Mouse (Mus musculus): ENCODE measurements around the gene Ppp1r9b. TPM values are rescaled to one million over a fixed set of nuclear protein-coding genes. Genes with fewer than 3 reads are reported as not detected.
A peak's percentile ranks its signal among the peaks of the same experiment; 100 is the strongest.
"Not testable (repeated sequence)": the region's sequence is repeated elsewhere in the genome, so short reads cannot be mapped to it uniquely, and the experiment has no call there.

The Ppp1r9b gene
- polyA plus RNA-seq, 1 experiment from 2014 or later = 17.2 TPM

- Histone ChIP-seq H3K9me3 (ENCODE audit: control insufficient read depth, low read length) (no peaks in the 10 kb centered on the region), H3K27me3 (ENCODE audit: control insufficient read depth, insufficient read depth, low read length) (no peaks in the 10 kb centered on the region), H3K4me3 (ENCODE audit: low read depth, low read length) (no peak overlapping the region), H3K36me3 (ENCODE audit: control insufficient read depth, insufficient read depth, low read length) (peaks cover 13% of the 10 kb centered on the region; the same call in 1 of the 2 replicates), H3K9ac (ENCODE audit: low read length) (no peak overlapping the region), H3K4me2 (ENCODE audit: low read depth, low read length, severe bottlenecking) (no peak overlapping the region), H3K27ac (ENCODE audit: low read depth, low read length) (no peak overlapping the region), H3K4me1 (replicated peaks; ENCODE audit: control insufficient read depth, insufficient read depth, low read length) (peaks cover 12% of the 10 kb centered on the region)
- DNase-seq (ENCODE audit: low spot score) = no peak
- 80% methylated on average over 6 of the region's 6 CpGs for WGBS
- no peak for ATAC-seq (replicated peaks; ENCODE audit: low FRiP score)
These were observed 14.0 kb downstream of the Ppp1r9b start for GRCm38 (mm10) chr11:95004937-95005198.

GRCm38 (mm10) chr11:95006038-95006437 lies 15.2 kb downstream of the Ppp1r9b start:
- Histone ChIP-seq H3K4me1 (replicated peaks; ENCODE audit: control insufficient read depth, insufficient read depth, low read length) (peaks cover 12% of the 10 kb centered on the region), H3K9ac (ENCODE audit: low read length) (peak overlapping the region; percentile 30), H3K36me3 (ENCODE audit: control insufficient read depth, insufficient read depth, low read length) (peaks cover 13% of the 10 kb centered on the region; the same call in 1 of the 2 replicates), H3K27ac (ENCODE audit: low read depth, low read length) (no peak overlapping the region), H3K27me3 (ENCODE audit: control insufficient read depth, insufficient read depth, low read length) (no peaks in the 10 kb centered on the region), H3K4me3 (ENCODE audit: low read depth, low read length) (no peak overlapping the region; the same call in 1 of the 2 replicates), H3K9me3 (ENCODE audit: control insufficient read depth, low read length) (no peaks in the 10 kb centered on the region), H3K4me2 (ENCODE audit: low read depth, low read length, severe bottlenecking) (peak overlapping the region; percentile 85; the same call in 1 of the 2 replicates)
- 43% methylated on average over 4 of the region's 4 CpGs for WGBS
- DNase-seq (ENCODE audit: low spot score) (no peak), ATAC-seq (replicated peaks; ENCODE audit: low FRiP score) (no peak)

GRCm38 (mm10) chr11:95006525-95007219 lies 15.8 kb downstream of the Ppp1r9b start:
- H3K27me3 ChIP-seq (ENCODE audit: control insufficient read depth, insufficient read depth, low read length) = no peaks in the 10 kb centered on the region
- H3K4me2 ChIP-seq (ENCODE audit: low read depth, low read length, severe bottlenecking) = peak overlapping the region; percentile 85
- peak; percentile 65 for ATAC-seq (replicated peaks; ENCODE audit: low FRiP score)
- peaks cover 16% of the 10 kb centered on the region for H3K4me1 ChIP-seq (replicated peaks; ENCODE audit: control insufficient read depth, insufficient read depth, low read length)
- no peaks in the 10 kb centered on the region for H3K9me3 ChIP-seq (ENCODE audit: control insufficient read depth, low read length)
- peak overlapping the region; percentile 36 for H3K4me3 ChIP-seq (ENCODE audit: low read depth, low read length)
- 2% methylated on average over 27 of the region's 27 CpGs for WGBS
- peak overlapping the region; percentile 12; the same call in 1 of the 2 replicates for H3K27ac ChIP-seq (ENCODE audit: low read depth, low read length)
- DNase-seq (ENCODE audit: low spot score) = peak; percentile 92
- H3K36me3 ChIP-seq (ENCODE audit: control insufficient read depth, insufficient read depth, low read length) = peaks cover 13% of the 10 kb centered on the region; the same call in 1 of the 2 replicates
- H3K9ac ChIP-seq (ENCODE audit: low read length) = peak overlapping the region; percentile 65

- Histone ChIP-seq H3K36me3 (ENCODE audit: control insufficient read depth, insufficient read depth, low read length) (peaks cover 9% of the 10 kb centered on the region; the same call in 1 of the 2 replicates), H3K9ac (ENCODE audit: low read length) (no peak overlapping the region), H3K27ac (ENCODE audit: low read depth, low read length) (no peak overlapping the region; the same call in 1 of the 2 replicates), H3K4me2 (ENCODE audit: low read depth, low read length, severe bottlenecking) (peak overlapping the region; percentile 85; the same call in 1 of the 2 replicates), H3K27me3 (ENCODE audit: control insufficient read depth, insufficient read depth, low read length) (no peaks in the 10 kb centered on the region), H3K4me1 (replicated peaks; ENCODE audit: control insufficient read depth, insufficient read depth, low read length) (peaks cover 19% of the 10 kb centered on the region), H3K4me3 (ENCODE audit: low read depth, low read length) (no peak overlapping the region), H3K9me3 (ENCODE audit: control insufficient read depth, low read length) (no peaks in the 10 kb centered on the region)
- WGBS = 80% methylated on average over 3 of the region's 3 CpGs
- DNase-seq (ENCODE audit: low spot score) (no peak), ATAC-seq (replicated peaks; ENCODE audit: low FRiP score) (no peak)
These were observed 16.6 kb downstream of the Ppp1r9b start for GRCm38 (mm10) chr11:95007418-95007817.

GRCm38 (mm10) chr11:95008661-95009628 lies 18.1 kb downstream of the Ppp1r9b start:
- ATAC-seq (replicated peaks; ENCODE audit: low FRiP score) (peak; percentile 43), DNase-seq (ENCODE audit: low spot score) (no peak)
- Histone ChIP-seq H3K4me1 (replicated peaks; ENCODE audit: control insufficient read depth, insufficient read depth, low read length) (peaks cover 21% of the 10 kb centered on the region), H3K36me3 (ENCODE audit: control insufficient read depth, insufficient read depth, low read length) (peaks cover 2% of the 10 kb centered on the region; the same call in 1 of the 2 replicates), H3K4me2 (ENCODE audit: low read depth, low read length, severe bottlenecking) (peak overlapping the region; percentile 77), H3K27me3 (ENCODE audit: control insufficient read depth, insufficient read depth, low read length) (no peaks in the 10 kb centered on the region), H3K27ac (ENCODE audit: low read depth, low read length) (peak overlapping the region; percentile 93), H3K9ac (ENCODE audit: low read length) (peak overlapping the region; percentile 98), H3K4me3 (ENCODE audit: low read depth, low read length) (peak overlapping the region; percentile 85), H3K9me3 (ENCODE audit: control insufficient read depth, low read length) (no peaks in the 10 kb centered on the region)
- 38% methylated on average over 15 of the region's 15 CpGs for WGBS

GRCm38 (mm10) chr11:95009629-95010014 lies 18.8 kb downstream of the Ppp1r9b start, which contains the start of gene Samd14:
TSS of gene Samd14 (plus strand) at chr11:95009879.
- WGBS = under 1% methylated on average over 31 of the region's 32 CpGs
- Histone ChIP-seq H3K27ac (ENCODE audit: low read depth, low read length) (peak within 1 kb of the TSS; percentile 93), H3K9ac (ENCODE audit: low read length) (peak within 1 kb of the TSS; percentile 98), H3K4me1 (replicated peaks; ENCODE audit: control insufficient read depth, insufficient read depth, low read length) (peaks cover 22% of the 10 kb centered on the region), H3K9me3 (ENCODE audit: control insufficient read depth, low read length) (no peaks in the 10 kb centered on the region), H3K4me2 (ENCODE audit: low read depth, low read length, severe bottlenecking) (peak within 1 kb of the TSS; percentile 77), H3K27me3 (ENCODE audit: control insufficient read depth, insufficient read depth, low read length) (no peaks in the 10 kb centered on the region), H3K36me3 (ENCODE audit: control insufficient read depth, insufficient read depth, low read length) (peaks cover 2% of the 10 kb centered on the region; the same call in 1 of the 2 replicates), H3K4me3 (ENCODE audit: low read depth, low read length) (peak within 1 kb of the TSS; percentile 85)
- peak; percentile 79 for ATAC-seq (replicated peaks; ENCODE audit: low FRiP score)
- peak; percentile 92 for DNase-seq (ENCODE audit: low spot score)

- Histone ChIP-seq H3K4me2 (ENCODE audit: low read depth, low read length, severe bottlenecking) (peak overlapping the region; percentile 77), H3K36me3 (ENCODE audit: control insufficient read depth, insufficient read depth, low read length) (peaks cover 2% of the 10 kb centered on the region; the same call in 1 of the 2 replicates), H3K4me3 (ENCODE audit: low read depth, low read length) (peak overlapping the region; percentile 85), H3K9me3 (ENCODE audit: control insufficient read depth, low read length) (no peaks in the 10 kb centered on the region), H3K9ac (ENCODE audit: low read length) (peak overlapping the region; percentile 98), H3K27me3 (ENCODE audit: control insufficient read depth, insufficient read depth, low read length) (no peaks in the 10 kb centered on the region), H3K4me1 (replicated peaks; ENCODE audit: control insufficient read depth, insufficient read depth, low read length) (peaks cover 22% of the 10 kb centered on the region), H3K27ac (ENCODE audit: low read depth, low read length) (peak overlapping the region; percentile 93)
- DNase-seq (ENCODE audit: low spot score) (no peak), ATAC-seq (replicated peaks; ENCODE audit: low FRiP score) (peak; percentile 39)
- under 1% methylated on average over 37 of the region's 40 CpGs for WGBS
These were observed 19.4 kb downstream of the Ppp1r9b start for GRCm38 (mm10) chr11:95010141-95010739.

GRCm38 (mm10) chr11:95010841-95011403 lies 20.1 kb downstream of the Ppp1r9b start:
- 8% methylated on average over 3 of the region's 4 CpGs for WGBS
- peaks cover 22% of the 10 kb centered on the region for H3K4me1 ChIP-seq (replicated peaks; ENCODE audit: control insufficient read depth, insufficient read depth, low read length)
- H3K27me3 ChIP-seq (ENCODE audit: control insufficient read depth, insufficient read depth, low read length); H3K9me3 ChIP-seq (ENCODE audit: control insufficient read depth, low read length); ATAC-seq (replicated peaks; ENCODE audit: low FRiP score); DNase-seq (ENCODE audit: low spot score); H3K36me3 ChIP-seq (ENCODE audit: control insufficient read depth, insufficient read depth, low read length): not testable (repeated sequence)
- H3K27ac ChIP-seq (ENCODE audit: low read depth, low read length) = peak overlapping the region; percentile 28; the same call in 1 of the 2 replicates
- H3K4me2 ChIP-seq (ENCODE audit: low read depth, low read length, severe bottlenecking) = peak overlapping the region; percentile 77
- H3K4me3 ChIP-seq (ENCODE audit: low read depth, low read length) = peak overlapping the region; percentile 85
- H3K9ac ChIP-seq (ENCODE audit: low read length) = peak overlapping the region; percentile 98
